Comparison of ENCODE assay signal across 11 mouse cellular contexts in the genomic region with DNA sequence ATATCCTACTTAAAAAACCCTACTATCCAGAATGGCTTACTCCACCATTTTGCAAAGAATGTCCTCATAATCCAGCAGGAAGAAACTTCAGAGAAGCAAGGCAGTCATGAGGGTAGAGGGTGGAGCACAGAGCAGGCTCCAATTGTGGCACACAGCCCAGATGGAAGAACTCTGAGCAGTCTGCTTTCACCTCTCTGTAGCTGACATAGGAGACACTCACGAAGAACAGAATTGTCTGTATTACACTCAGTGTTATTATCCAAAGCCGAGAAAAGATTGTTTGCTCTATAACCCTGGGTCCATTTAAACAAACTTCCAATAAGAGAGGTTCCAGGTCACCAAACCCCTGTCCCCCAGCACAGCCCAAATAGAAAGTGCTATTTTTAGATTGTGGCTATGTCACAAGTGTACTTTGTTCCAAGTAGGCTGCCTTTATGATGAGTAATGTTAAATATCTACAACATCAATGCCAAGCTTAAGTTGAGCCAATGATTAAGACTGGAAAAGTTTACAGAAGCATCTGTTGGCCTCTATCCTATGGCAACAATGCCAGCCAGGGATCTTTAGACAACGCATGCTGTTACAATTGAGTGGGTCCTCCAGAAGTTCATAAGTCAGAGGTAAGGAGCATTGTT. TPM values are rescaled to one million over a fixed set of nuclear protein-coding genes. Genes with fewer than 3 reads are reported as not detected.
A peak's percentile ranks its signal among the peaks of the same experiment; 100 is the strongest.
DNase-seq lines count a peak whose midpoint lies in the region; ATAC-seq and TF ChIP-seq lines count a peak whose summit lies in the region.
"Had no signal": no experiment of that assay in that cellular context is flagged by ENCODE, and none has a peak within 500 bp of the region (broad histone marks: within the 10 kb centered on the region; RNA-seq: fewer than 3 reads in every experiment).

No protein-coding gene starts in this region.

- H3K4me3 ChIP-seq in liver, adult 2 months (ENCODE audit: insufficient read depth, low read depth, low read length), result no peak overlapping the region
- H3K4me3 ChIP-seq in liver, embryonic 12.5 days, result no peak overlapping the region
- H3K4me3 ChIP-seq in stomach, embryonic 14.5 days (ENCODE audit: low read depth, low read length), result no peak overlapping the region
- H3K4me3 ChIP-seq: embryonic facial prominence, embryonic 13.5 days; midbrain, embryonic 12.5 days had no signal

- H3K36me3 ChIP-seq in liver, adult 2 months (ENCODE audit: control insufficient read depth, insufficient read depth, low read length), result no peaks in the 10 kb centered on the region; the same call in 1 of the 2 replicates
- H3K36me3 ChIP-seq in liver, embryonic 12.5 days, result no peaks in the 10 kb centered on the region
- H3K36me3 ChIP-seq in stomach, embryonic 14.5 days (ENCODE audit: control insufficient read depth, insufficient read depth, low read length), result no peaks in the 10 kb centered on the region
- H3K36me3 ChIP-seq: embryonic facial prominence, embryonic 13.5 days; midbrain, embryonic 12.5 days had no signal

- H3K27me3 ChIP-seq in liver, adult 2 months (ENCODE audit: control insufficient read depth, insufficient read depth, low read length), result no peaks in the 10 kb centered on the region
- H3K27me3 ChIP-seq in liver, embryonic 12.5 days (replicated peaks), result no peaks in the 10 kb centered on the region
- H3K27me3 ChIP-seq in stomach, embryonic 14.5 days (ENCODE audit: control insufficient read depth, insufficient read depth, low read length), result no peaks in the 10 kb centered on the region
- H3K27me3 ChIP-seq: embryonic facial prominence, embryonic 13.5 days; midbrain, embryonic 12.5 days had no signal

- no peak for TF ChIP-seq CTCF in liver, adult 2 months (IDR thresholded peaks at IDR 0.05; ENCODE audit: low read depth, low read length)

- no peak for ATAC-seq in liver, embryonic 12.5 days
- ATAC-seq in stomach, embryonic 14.5 days (ENCODE audit: insufficient number of reproducible peaks, insufficient read depth, low FRiP score, low read depth), result peak; percentile 37; the same call in 1 of the 2 replicates
- no peak for ATAC-seq in CD4-positive, CD25-positive, alpha-beta regulatory T cell, adult 4 months
- ATAC-seq in monocyte, adult 5-6 weeks (replicated peaks; ENCODE audit: insufficient number of reproducible peaks, low FRiP score, low TSS enrichment, poor library complexity, severe bottlenecking), result no peak

- H3K79me2 ChIP-seq in liver, adult 2 months (ENCODE audit: control insufficient read depth, insufficient read depth, low read length), result no peaks in the 10 kb centered on the region; the same call in 1 of the 2 replicates

- no peak overlapping the region for H3K9ac ChIP-seq in liver, adult 2 months (ENCODE audit: low read depth, low read length)
- H3K9ac ChIP-seq in liver, embryonic 12.5 days, result no peak overlapping the region
- no peak overlapping the region for H3K9ac ChIP-seq in stomach, embryonic 14.5 days (replicated peaks; ENCODE audit: low read depth, low read length)
- H3K9ac ChIP-seq: embryonic facial prominence, embryonic 13.5 days; midbrain, embryonic 12.5 days had no signal

- H3K4me2 ChIP-seq in liver, embryonic 12.5 days, result no peak overlapping the region
- no peak overlapping the region for H3K4me2 ChIP-seq in stomach, embryonic 14.5 days (replicated peaks; ENCODE audit: low read depth, low read length)
- H3K4me2 ChIP-seq: embryonic facial prominence, embryonic 13.5 days; midbrain, embryonic 12.5 days had no signal

- H3K9me3 ChIP-seq in liver, embryonic 12.5 days (replicated peaks), result no peaks in the 10 kb centered on the region
- no peaks in the 10 kb centered on the region for H3K9me3 ChIP-seq in stomach, embryonic 14.5 days (ENCODE audit: control insufficient read depth, low read depth, low read length)
- H3K9me3 ChIP-seq: embryonic facial prominence, embryonic 13.5 days; midbrain, embryonic 12.5 days had no signal

- peak; percentile 60 for DNase-seq in liver, adult 2 months (ENCODE audit: extremely low read depth, low read depth, low spot score)
- peak; percentile 20 to 23 for DNase-seq in gastrocnemius, adult 8-10 months (ENCODE audit: low spot score in 2 of 2)
- peak; percentile 50 for DNase-seq in kidney, adult 9 months
- no peak for DNase-seq in frontal cortex, adult 2 months (ENCODE audit: extremely low spot score in 1 of 2, low spot score in 1 of 2)
- DNase-seq: layer of hippocampus, adult 9-11 months had no signal

- TF ChIP-seq POLR2A in liver, adult 2 months (IDR thresholded peaks at IDR 0.05; ENCODE audit: extremely low read depth, insufficient read depth, low read length), result no peak

- H3K27ac ChIP-seq in liver, adult 2 months (replicated peaks; ENCODE audit: insufficient read depth, low read depth, low read length), result no peak overlapping the region
- H3K27ac ChIP-seq in liver, embryonic 12.5 days, result no peak overlapping the region
- H3K27ac ChIP-seq in stomach, embryonic 14.5 days (ENCODE audit: low read length), result no peak overlapping the region
- H3K27ac ChIP-seq: embryonic facial prominence, embryonic 13.5 days; midbrain, embryonic 12.5 days had no signal

- 15% methylated on average over 3 of the region's 3 CpGs for WGBS in liver, adult 2 months
- WGBS in liver, embryonic 12.5 days (ENCODE audit: insufficient replicate concordance), result 64% methylated on average over 3 of the region's 3 CpGs
- 51% methylated on average over 3 of the region's 3 CpGs for WGBS in stomach, embryonic 14.5 days

- H3K4me1 ChIP-seq in liver, adult 2 months (ENCODE audit: control insufficient read depth, insufficient read depth, low read length), result peaks cover 2% of the 10 kb centered on the region; the same call in 1 of the 2 replicates
- no peaks in the 10 kb centered on the region for H3K4me1 ChIP-seq in liver, embryonic 12.5 days
- H3K4me1 ChIP-seq in stomach, embryonic 14.5 days (ENCODE audit: control insufficient read depth, insufficient read depth, low read length), result no peaks in the 10 kb centered on the region
- H3K4me1 ChIP-seq: embryonic facial prominence, embryonic 13.5 days; midbrain, embryonic 12.5 days had no signal

RNA-seq across cellular contexts. Expression of gene Large1, which starts 10.5 kb away (rescaled TPM):
- total RNA-seq in liver, adult 2 months (2014; rRNA removed), result 3.5 and 4.7 TPM in 2 replicates
- polyA plus RNA-seq in liver, adult 2 months (2012; rRNA removed), result 1.4 and 1.9 TPM in 2 replicates
- 2.1 and 2.5 TPM in 2 replicates for polyA plus RNA-seq in liver, embryonic 12.5 days (2016; fragmentation: Nextera tagmentation; extraction: Ambion mirVana)
- 10 to 100 TPM; 22.5 to 33.6 (median 27.7) TPM for total RNA-seq in gastrocnemius, adult 8-10 months (2022)
- polyA plus RNA-seq in stomach, embryonic 14.5 days (2014; fragmentation: Nextera tagmentation; extraction: Ambion mirVana), result 13.4 and 15.0 TPM in 2 replicates
- polyA plus RNA-seq in CD4-positive, CD25-positive, alpha-beta regulatory T cell, adult 4 months (2017; shearing (Covaris generic)), result under 1 TPM in 1 of 2 experiments, not detected in 1; 0.32 TPM
- 67.9 and 76.8 TPM in 2 replicates for polyA plus RNA-seq in frontal cortex, adult 2 months (2012; rRNA removed)
- 1.1 to 2.2 TPM (median 1.2 TPM) in 3 replicates for total RNA-seq in monocyte, adult 5-6 weeks (2017)

Comparison
In these comparisons a context has a peak if more than half of its experiments do, and no peak if none do; other contexts are left out.
1. DNase-seq: peak in liver, adult 2 months (single experiment), gastrocnemius, adult 8-10 months (2 of 2) and kidney, adult 9 months (single experiment); none in frontal cortex, adult 2 months (0 of 2).